Mouse (Mus musculus) stomach, postnatal 0 days (tissue): ENCODE results near the gene Rab6b. TPM values are rescaled to one million over a fixed set of nuclear protein-coding genes. Genes with fewer than 3 reads are reported as not detected.

ENCODE experiments used
- ATAC-seq: fragments of 200-750 bp; cut with Nextera tagmentation; 2 replicates; pipeline ENCODE4 v1.8.0; 2017; ENCODE audit not compliant: low FRiP score, low TSS enrichment
- DNase-seq: peaks from one replicate; pipeline ENCODE4 v3.0.0-alpha.2; 2016; ENCODE audit warnings: low spot score
- H3K27ac ChIP-seq: fragments of 300-500 bp; sonication (generic); replicated peaks from 2 replicates; pipeline ENCODE4 v1.5.1; 2014; ENCODE audit warnings: mild to moderate bottlenecking, control low read depth
- H3K27me3 ChIP-seq: fragments of 300-500 bp; sonication (generic); 2 replicates; pipeline ENCODE4 v1.6.1; 2014; ENCODE audit warnings: low read length; ENCODE audit not compliant: control insufficient read depth, insufficient read depth
- H3K36me3 ChIP-seq: fragments of 300-500 bp; sonication (generic); 2 replicates; pipeline ENCODE4 v1.6.1; 2014; ENCODE audit warnings: low read length, mixed read lengths; ENCODE audit not compliant: control insufficient read depth, insufficient read depth
- H3K4me1 ChIP-seq: fragments of 300-500 bp; sonication (generic); replicated peaks from 2 replicates; pipeline ENCODE4 v1.6.1; 2014; ENCODE audit warnings: antibody characterized with exemption; ENCODE audit not compliant: control insufficient read depth, insufficient read depth
- H3K4me2 ChIP-seq: fragments of 300-500 bp; sonication (generic); replicated peaks from 2 replicates; pipeline ENCODE4 v1.6.1; 2014; ENCODE audit warnings: low read depth, mild to moderate bottlenecking, control low read depth, moderate library complexity
- H3K4me3 ChIP-seq: fragments of 300-500 bp; sonication (generic); 2 replicates; pipeline ENCODE4 v1.5.1; 2014; ENCODE audit warnings: low read depth, low read length, control low read depth
- H3K9ac ChIP-seq: fragments of 300-500 bp; sonication (generic); 2 replicates; pipeline ENCODE4 v1.6.1; 2014; ENCODE audit warnings: mild to moderate bottlenecking, low read length, control low read depth, mixed read lengths
- H3K9me3 ChIP-seq: fragments of 300-500 bp; sonication (generic); 2 replicates; pipeline ENCODE4 v1.6.1; 2016; ENCODE audit warnings: low read length; ENCODE audit not compliant: control insufficient read depth
- CTCF ChIP-seq: IDR thresholded peaks from 2 replicates; pipeline ENCODE4 v1.5.1; 2016; ENCODE audit warnings: antibody characterized with exemption, low read depth, mild to moderate bottlenecking, moderate library complexity
- EP300 ChIP-seq: optimal IDR thresholded peaks from 2 replicates; pipeline ENCODE3; 2016; ENCODE audit warnings: antibody characterized with exemption
- WGBS: fragments of 180-500 bp; shearing (Covaris S2); extraction: QIAGEN DNeasy Blood & Tissue Kit; methylation state at CpG from one replicate; pipeline ENCODE4 v1.1.7; 2014; 5-methylcytosine and 5-hydroxymethylcytosine counted together
- polyA plus RNA-seq: library from polyadenylated mRNA; unstranded; fragments of >200 nt; fragmentation: Nextera tagmentation; extraction: Ambion mirVana; gene quantifications from 2 replicates; pipeline ENCODE4 v1.2.1, GENCODE M21; 2015

Rab6b gene
- polyA plus RNA-seq, 1 experiment from 2014 or later = 4.1 TPM

DNA sequence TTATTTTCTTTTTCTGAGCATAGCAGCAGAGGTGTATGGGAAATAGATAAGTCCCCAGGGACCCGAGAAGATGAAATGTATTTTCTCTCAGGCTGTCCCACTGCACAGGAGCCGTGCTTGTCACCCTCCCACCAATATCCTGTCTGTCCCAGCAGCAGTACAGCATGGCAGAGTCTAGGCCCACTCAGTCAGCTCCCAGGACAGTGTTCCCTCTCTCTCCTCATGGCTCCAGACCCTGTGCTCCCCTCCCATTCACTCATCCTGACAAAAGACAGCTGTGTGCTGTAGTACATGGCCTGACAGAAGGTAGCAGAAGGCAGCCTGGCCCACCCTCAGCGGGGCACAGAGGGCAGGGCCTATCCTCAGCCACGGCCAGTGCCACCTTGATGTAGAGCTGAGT is 32.3 kb downstream of the Rab6b start:
- no peaks in the 10 kb centered on the region for H3K27me3 ChIP-seq
- no peak overlapping the region for H3K4me2 ChIP-seq
- no peak for ATAC-seq
- H3K27ac ChIP-seq = no peak overlapping the region
- DNase-seq = no peak
- no peaks in the 10 kb centered on the region for H3K9me3 ChIP-seq
- no peak overlapping the region for H3K9ac ChIP-seq
- H3K4me1 ChIP-seq = no peaks in the 10 kb centered on the region
- H3K4me3 ChIP-seq = no peak overlapping the region
- no peaks in the 10 kb centered on the region for H3K36me3 ChIP-seq
- 30% methylated on average over 4 of the region's 4 CpGs for WGBS
- TF ChIP-seq EP300 = no peak
- no peak for TF ChIP-seq CTCF

DNA sequence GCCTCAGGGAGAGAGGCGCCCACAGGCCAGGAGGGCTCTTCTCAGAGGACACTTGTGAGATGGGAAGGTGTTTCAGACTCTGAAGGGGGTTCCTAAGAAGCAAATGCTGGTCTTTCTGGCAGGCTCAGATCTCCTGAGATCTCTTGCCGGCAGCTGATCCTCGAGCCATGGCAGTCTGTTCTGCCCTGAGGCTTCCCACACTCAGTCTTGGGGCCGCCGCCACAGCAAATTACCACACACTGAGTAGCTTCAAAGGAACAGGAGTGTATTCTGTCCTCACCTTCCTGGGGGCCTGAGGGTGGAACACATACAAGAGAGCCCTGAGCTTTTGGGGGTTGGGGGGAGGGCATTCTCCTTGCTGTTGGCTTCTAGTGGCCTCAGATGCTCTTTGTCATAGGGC is 33.8 kb downstream of the Rab6b start:
- Histone ChIP-seq H3K4me1 (no peaks in the 10 kb centered on the region), H3K36me3 (no peaks in the 10 kb centered on the region), H3K9me3 (no peaks in the 10 kb centered on the region), H3K27me3 (no peaks in the 10 kb centered on the region), H3K27ac (no peak overlapping the region), H3K4me2 (no peak overlapping the region), H3K4me3 (no peak overlapping the region), H3K9ac (no peak overlapping the region)
- 69% methylated on average over 5 of the region's 5 CpGs for WGBS
- no peak for TF ChIP-seq EP300
- no peak for TF ChIP-seq CTCF
- DNase-seq (no peak), ATAC-seq (no peak)

DNA sequence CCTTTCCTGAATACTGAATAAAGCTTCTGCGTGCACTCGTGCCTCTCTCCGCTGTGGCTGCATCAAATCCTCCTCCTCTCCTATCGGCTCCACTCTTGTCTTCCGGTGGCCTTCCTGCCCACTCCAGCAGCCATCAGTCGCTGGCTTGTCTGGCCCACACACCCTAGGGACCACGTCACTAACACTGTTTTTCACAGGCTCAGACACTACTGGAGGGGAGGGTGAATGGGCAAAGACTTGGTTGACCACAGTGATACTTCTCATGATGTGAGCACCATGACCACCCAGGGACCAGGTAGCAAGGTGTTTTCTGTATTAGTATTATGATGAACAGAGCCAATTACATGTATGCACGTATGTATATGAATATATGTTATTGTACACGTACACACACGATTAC is 34.7 kb downstream of the Rab6b start:
- Histone ChIP-seq H3K36me3 (no peaks in the 10 kb centered on the region), H3K27ac (no peak overlapping the region), H3K27me3 (no peaks in the 10 kb centered on the region), H3K9ac (no peak overlapping the region), H3K4me2 (no peak overlapping the region), H3K4me1 (no peaks in the 10 kb centered on the region), H3K4me3 (no peak overlapping the region), H3K9me3 (no peaks in the 10 kb centered on the region)
- WGBS = 84% methylated on average over 10 of the region's 10 CpGs
- ATAC-seq = no peak
- DNase-seq = no peak
- TF ChIP-seq EP300 (no peak), CTCF (no peak)

DNA sequence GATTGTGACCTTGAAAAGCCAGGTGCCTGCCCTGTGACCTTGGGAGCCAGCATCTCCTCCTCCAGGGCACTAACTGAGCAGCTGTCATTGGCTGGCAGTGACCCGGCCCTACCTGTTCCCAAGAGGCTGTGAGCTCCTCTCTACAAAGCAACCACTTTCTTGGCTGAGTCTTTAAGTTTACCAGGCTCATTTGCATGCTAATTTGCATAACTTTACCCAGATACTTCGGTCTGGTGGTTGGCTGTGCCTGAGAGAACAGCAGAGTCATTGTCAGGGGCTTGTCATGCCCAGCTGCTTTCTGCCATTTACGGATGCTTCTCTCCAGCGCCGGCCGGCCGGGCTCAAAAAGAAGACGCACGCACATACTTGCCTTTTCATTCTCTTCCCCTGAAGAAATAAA is 35.1 kb downstream of the Rab6b start:
- Histone ChIP-seq H3K4me3 (no peak overlapping the region), H3K27me3 (no peaks in the 10 kb centered on the region), H3K9ac (no peak overlapping the region), H3K36me3 (no peaks in the 10 kb centered on the region), H3K9me3 (no peaks in the 10 kb centered on the region), H3K4me2 (no peak overlapping the region), H3K27ac (no peak overlapping the region), H3K4me1 (no peaks in the 10 kb centered on the region)
- ATAC-seq (no peak), DNase-seq (no peak)
- TF ChIP-seq CTCF = no peak
- no peak for TF ChIP-seq EP300
- 41% methylated on average over 9 of the region's 9 CpGs for WGBS

DNA sequence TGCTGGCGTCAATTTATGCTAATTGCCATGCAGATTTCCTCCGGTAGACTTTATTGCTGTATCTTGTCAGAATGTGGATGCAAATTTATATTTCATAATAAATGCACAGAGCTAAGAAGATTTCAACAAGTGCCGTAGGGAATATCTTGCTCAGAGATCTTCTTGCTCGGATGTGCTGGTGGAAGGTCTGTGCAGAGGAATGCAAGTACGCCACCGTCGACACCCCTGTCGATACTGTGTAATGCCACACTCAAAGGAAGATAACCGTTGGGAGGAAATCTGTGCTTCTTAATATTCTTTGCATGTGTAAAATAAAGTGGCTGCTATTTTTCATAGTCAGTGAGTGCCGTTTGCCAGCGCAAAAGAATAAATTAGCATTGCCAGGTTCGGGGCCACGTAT is 35.5 kb downstream of the Rab6b start:
- Histone ChIP-seq H3K36me3 (no peaks in the 10 kb centered on the region), H3K9ac (no peak overlapping the region), H3K4me1 (no peaks in the 10 kb centered on the region), H3K4me2 (no peak overlapping the region), H3K27ac (no peak overlapping the region), H3K27me3 (no peaks in the 10 kb centered on the region), H3K9me3 (no peaks in the 10 kb centered on the region), H3K4me3 (no peak overlapping the region)
- 68% methylated on average over 13 of the region's 13 CpGs for WGBS
- TF ChIP-seq EP300 (no peak), CTCF (no peak)
- DNase-seq (no peak), ATAC-seq (no peak)

DNA sequence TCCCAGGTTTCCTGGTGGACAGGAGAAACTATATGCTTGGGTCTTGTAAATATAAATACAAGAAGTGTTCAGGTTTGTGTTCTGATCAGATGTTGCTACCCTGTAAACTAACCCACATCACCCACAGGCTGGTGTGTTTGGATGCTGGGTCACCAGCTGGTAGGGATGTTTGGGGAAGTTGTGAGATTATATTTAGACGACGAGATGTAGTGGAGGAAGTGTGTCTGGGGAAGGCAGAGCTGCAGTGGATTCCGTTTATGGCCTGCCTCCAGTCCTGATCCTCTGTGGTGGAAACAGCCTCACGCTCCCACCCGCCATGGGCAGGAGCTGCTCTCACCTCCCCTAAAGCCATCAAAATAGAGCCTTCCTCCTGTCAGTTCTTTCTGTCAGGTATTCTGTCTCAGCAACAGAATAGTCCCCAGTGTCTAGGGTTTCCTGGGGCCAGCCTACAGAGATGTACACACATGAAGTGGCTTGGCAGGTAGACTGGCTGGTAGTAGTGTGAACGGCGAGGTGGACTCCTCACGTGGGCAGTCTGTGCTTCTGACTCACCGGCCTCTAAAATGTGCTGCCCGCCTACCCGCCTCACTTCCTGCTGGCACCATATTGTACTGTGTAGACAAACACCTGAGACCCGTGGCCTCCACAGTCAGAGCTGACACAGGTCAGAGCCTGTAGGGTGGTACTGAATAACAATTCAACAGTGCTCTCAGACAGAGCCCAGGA is 37.6 kb downstream of the Rab6b start:
- 80% methylated on average over 12 of the region's 12 CpGs for WGBS
- TF ChIP-seq CTCF (no peak), EP300 (no peak)
- Histone ChIP-seq H3K36me3 (no peaks in the 10 kb centered on the region), H3K9ac (no peak overlapping the region), H3K27me3 (no peaks in the 10 kb centered on the region), H3K9me3 (no peaks in the 10 kb centered on the region), H3K4me1 (no peaks in the 10 kb centered on the region), H3K4me3 (no peak overlapping the region), H3K4me2 (no peak overlapping the region), H3K27ac (no peak overlapping the region)
- DNase-seq (no peak), ATAC-seq (no peak)
